Mouse (Mus musculus): ENCODE data around the gene Rps15a.

DNA sequence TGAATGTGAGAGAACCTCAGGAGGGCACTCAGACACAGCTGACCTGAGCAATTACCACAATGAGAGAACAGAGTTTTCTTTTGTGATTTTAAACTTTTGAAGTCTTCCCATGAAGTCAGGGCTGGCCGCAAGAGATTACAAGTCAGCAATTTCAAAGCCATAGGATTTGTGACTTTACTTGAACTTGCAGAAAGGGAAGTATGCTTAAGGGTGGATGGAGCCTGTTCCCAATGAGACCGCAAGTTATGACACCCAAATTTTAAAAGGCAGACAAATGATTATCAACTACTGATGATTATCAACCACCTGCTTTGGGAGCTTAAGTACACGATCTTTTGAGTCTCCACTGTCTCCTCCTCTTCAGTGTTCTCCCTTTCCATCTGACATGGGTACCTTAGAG lies 2.4 kb upstream of the Rps15a start:
- TF ChIP-seq CTCF (IDR thresholded peaks at IDR 0.05; ENCODE audit: control insufficient read depth, insufficient read depth, low read length) (no peak), POLR2A (IDR thresholded peaks at IDR 0.05; ENCODE audit: borderline replicate concordance, control insufficient read depth, low read depth, low read length) (no peak)
